In genomic region chr11:70585457-70585856, GRCm38 (mm10) we compare ENCODE assay signal across 7 mouse cellular contexts. TPM values are rescaled to one million over a fixed set of nuclear protein-coding genes. Genes with fewer than 3 reads are reported as not detected.
DNase-seq lines count a peak whose midpoint lies in the region; ATAC-seq and TF ChIP-seq lines count a peak whose summit lies in the region.

No protein-coding gene starts in this region.

- in situ Hi-C loops in ES-E14 (cut with MboI; ENCODE audit: low sequenced_read_pairs in 2 of 2, unreplicated experiment in 2 of 2): no loop called here

- H3K27me3 ChIP-seq in intestine, embryonic 16.5 days (replicated peaks; ENCODE audit: control insufficient read depth, insufficient read depth, low read length): no peaks in the 10 kb centered on the region

- intact Hi-C loops in gastrocnemius, adult 2 months (cut with DNase I): no loop called here

- no peak overlapping the region for H3K27ac ChIP-seq in ES-E14 (ENCODE audit: insufficient read depth, low read depth, low read length, poor library complexity, severe bottlenecking)
- peak overlapping the region; percentile 79 for H3K27ac ChIP-seq in gastrocnemius, adult 2 months
- 0 out of 2 replicates have a peak overlapping the region, but pooled peaks have one; percentile 35 for H3K27ac ChIP-seq in intestine, embryonic 16.5 days (ENCODE audit: low read length)

- no peaks in the 10 kb centered on the region for H3K9me3 ChIP-seq in ES-E14 (ENCODE audit: control insufficient read depth, insufficient read depth, low read depth, low read length)
- no peaks in the 10 kb centered on the region for H3K9me3 ChIP-seq in intestine, embryonic 16.5 days (ENCODE audit: control insufficient read depth, low read length)

- WGBS in intestine, embryonic 16.5 days: 44% methylated on average over 7 of the region's 7 CpGs

- peak overlapping the region; percentile 12; the same call in 1 of the 2 replicates for H3K9ac ChIP-seq in ES-E14 (ENCODE audit: insufficient read depth, low read depth, low read length, poor library complexity, severe bottlenecking)
- H3K9ac ChIP-seq in intestine, embryonic 16.5 days (ENCODE audit: low read depth, low read length): peak overlapping the region; percentile 32; the same call in 1 of the 2 replicates

- H3K4me3 ChIP-seq in ES-E14 (ENCODE audit: insufficient read depth in 1 of 2, low read depth in 1 of 2, low read length in 2 of 2, poor library complexity in 1 of 2, severe bottlenecking in 1 of 2): peak overlapping the region in 1 of 2 experiments; percentile 22; a peak in 1 of 4 replicates
- H3K4me3 ChIP-seq in gastrocnemius, adult 2 months: peak overlapping the region; percentile 15; the same call in 1 of the 2 replicates
- no peak overlapping the region for H3K4me3 ChIP-seq in intestine, embryonic 16.5 days (ENCODE audit: low read length)

- peaks cover 0 to 5% of the 10 kb centered on the region in 2 experiments; a peak in 1 of 4 replicates for H3K4me1 ChIP-seq in ES-E14 (ENCODE audit: control insufficient read depth in 2 of 2, insufficient read depth in 2 of 2, low read length in 2 of 2, poor library complexity in 1 of 2)
- H3K4me1 ChIP-seq in intestine, embryonic 16.5 days (ENCODE audit: control insufficient read depth, insufficient read depth, low read length): peaks cover 40% of the 10 kb centered on the region

- no peaks in the 10 kb centered on the region for H3K36me3 ChIP-seq in ES-E14 (ENCODE audit: control insufficient read depth, insufficient read depth, low read length, poor library complexity, severe bottlenecking)
- H3K36me3 ChIP-seq in intestine, embryonic 16.5 days (ENCODE audit: control insufficient read depth, insufficient read depth, low read length): no peaks in the 10 kb centered on the region

- no peak overlapping the region for H3K4me2 ChIP-seq in intestine, embryonic 16.5 days (ENCODE audit: low read depth, low read length)

- DNase-seq in ES-E14 (ENCODE audit: low read depth, low spot score): no peak
- DNase-seq in adrenal gland, postnatal 36 days: peak; percentile 61 to 75
- DNase-seq in gastrocnemius, adult 2 months: peak; percentile 84
- peak; percentile 69 for DNase-seq in lung, postnatal 25 days (ENCODE audit: low spot score)
- no peak for DNase-seq in layer of hippocampus, postnatal 10 days (ENCODE audit: low spot score in 2 of 2)

- peak; percentile 39; the same call in 1 of the 2 replicates for ATAC-seq in intestine, embryonic 16.5 days
- no peak for ATAC-seq in erythroblast, adult 5-6 weeks (replicated peaks; ENCODE audit: low FRiP score, poor library complexity, severe bottlenecking)

- TF ChIP-seq CTCF in gastrocnemius, adult 2 months (IDR thresholded peaks at IDR 0.05): no peak

TF ChIP-seq in ES-E14, 5 proteins besides CTCF, POLR2A, EP300 and RAD21:
- no peak for TF ChIP-seq ZNF384 (IDR thresholded peaks at IDR 0.05; ENCODE audit: low read depth, low read length)
- no peak for TF ChIP-seq MAFK (IDR thresholded peaks at IDR 0.05; ENCODE audit: insufficient read depth, low read depth, low read length)
- no peak for TF ChIP-seq ZC3H11A (IDR thresholded peaks at IDR 0.05; ENCODE audit: borderline replicate concordance, low read depth, low read length)
- no peak for TF ChIP-seq HCFC1 (IDR thresholded peaks at IDR 0.05; ENCODE audit: borderline replicate concordance, insufficient read depth, low read length)

RNA-seq across cellular contexts. Expression of gene Mink1, which starts 22.8 kb away (rescaled TPM):
- 23.0 and 27.5 TPM in 2 replicates for total RNA-seq in ES-E14 (2012; rRNA removed)
- total RNA-seq in adrenal gland, postnatal 36 days (2021): 10 to 100 TPM; 39.2 to 42.6 TPM
- total RNA-seq in gastrocnemius, adult 2 months (2021): 10 to 100 TPM; 33.7 to 34.7 TPM
- polyA plus RNA-seq in intestine, embryonic 16.5 days (2015; fragmentation: Nextera tagmentation; extraction: Ambion mirVana): 9.3 and 10.6 TPM in 2 replicates
- total RNA-seq in erythroblast, adult 5-6 weeks (2015; ENCODE audit: low replicate concordance): 3.6 and 6.0 TPM in 2 replicates
- total RNA-seq in erythroblast, adult 5-6 weeks (2017; ENCODE audit: low replicate concordance): 0.98 and 1.3 TPM in 2 replicates
- total RNA-seq in layer of hippocampus, postnatal 10 days (2021): 100 to 1,000 TPM; 208 to 249 TPM

RNA-seq across cellular contexts. Expression of gene 4930544D05Rik, which starts 30.2 kb away (rescaled TPM):
- total RNA-seq in ES-E14 (2012; rRNA removed): 0.45 and 0.53 TPM in 2 replicates
- total RNA-seq in adrenal gland, postnatal 36 days (2021): not detected
- not detected for total RNA-seq in gastrocnemius, adult 2 months (2021)
- not detected in 2 replicates for polyA plus RNA-seq in intestine, embryonic 16.5 days (2015; fragmentation: Nextera tagmentation; extraction: Ambion mirVana)
- not detected in 2 replicates for total RNA-seq in erythroblast, adult 5-6 weeks (2015; ENCODE audit: low replicate concordance)
- total RNA-seq in erythroblast, adult 5-6 weeks (2017; ENCODE audit: low replicate concordance): not detected in 2 replicates
- total RNA-seq in layer of hippocampus, postnatal 10 days (2021): 1 to 10 TPM in 1 of 2 experiments, not detected in 1; 1.1 TPM

RNA-seq across cellular contexts. Expression of gene Chrne, which starts 33.6 kb away (rescaled TPM):
- 1.2 TPM in 1 of 2 replicates, not detected in the other for total RNA-seq in ES-E14 (2012; rRNA removed)
- not detected for total RNA-seq in adrenal gland, postnatal 36 days (2021)
- 10 to 100 TPM; 11.0 to 18.4 TPM for total RNA-seq in gastrocnemius, adult 2 months (2021)
- polyA plus RNA-seq in intestine, embryonic 16.5 days (2015; fragmentation: Nextera tagmentation; extraction: Ambion mirVana): 0.17 TPM in 1 of 2 replicates, not detected in the other
- total RNA-seq in erythroblast, adult 5-6 weeks (2015; ENCODE audit: low replicate concordance): not detected in 2 replicates
- not detected in 2 replicates for total RNA-seq in erythroblast, adult 5-6 weeks (2017; ENCODE audit: low replicate concordance)
- under 1 TPM in 1 of 2 experiments, not detected in 1; 0.94 TPM for total RNA-seq in layer of hippocampus, postnatal 10 days (2021)

RNA-seq across cellular contexts. Expression of gene Pld2, which starts 45.6 kb away (rescaled TPM):
- 4.4 and 6.3 TPM in 2 replicates for total RNA-seq in ES-E14 (2012; rRNA removed)
- total RNA-seq in adrenal gland, postnatal 36 days (2021): 1 to 10 TPM; 8.1 to 8.6 TPM
- 10 to 100 TPM; 15.8 to 18.2 TPM for total RNA-seq in gastrocnemius, adult 2 months (2021)
- polyA plus RNA-seq in intestine, embryonic 16.5 days (2015; fragmentation: Nextera tagmentation; extraction: Ambion mirVana): 9.3 and 10.0 TPM in 2 replicates
- total RNA-seq in erythroblast, adult 5-6 weeks (2015; ENCODE audit: low replicate concordance): 0.42 TPM in 1 of 2 replicates, not detected in the other
- not detected in 2 replicates for total RNA-seq in erythroblast, adult 5-6 weeks (2017; ENCODE audit: low replicate concordance)
- 10 to 100 TPM; 25.0 to 25.6 TPM for total RNA-seq in layer of hippocampus, postnatal 10 days (2021)

RNA-seq across cellular contexts. Expression of gene Gm40193, which starts 52.7 kb away (rescaled TPM):
- total RNA-seq in ES-E14 (2012; rRNA removed): not detected in 2 replicates
- not detected for total RNA-seq in adrenal gland, postnatal 36 days (2021)
- total RNA-seq in gastrocnemius, adult 2 months (2021): not detected
- not detected in 2 replicates for polyA plus RNA-seq in intestine, embryonic 16.5 days (2015; fragmentation: Nextera tagmentation; extraction: Ambion mirVana)
- total RNA-seq in erythroblast, adult 5-6 weeks (2015; ENCODE audit: low replicate concordance): not detected in 2 replicates
- total RNA-seq in erythroblast, adult 5-6 weeks (2017; ENCODE audit: low replicate concordance): not detected in 2 replicates
- total RNA-seq in layer of hippocampus, postnatal 10 days (2021): not detected

Comparison
In these comparisons a context has a peak if more than half of its experiments do, and no peak if none do; other contexts are left out.
1. DNase-seq: peak in adrenal gland, postnatal 36 days (2 of 2), gastrocnemius, adult 2 months (single experiment) and lung, postnatal 25 days (single experiment); none in ES-E14 (single experiment) and layer of hippocampus, postnatal 10 days (0 of 2).